Mouse (Mus musculus) urinary bladder, postnatal 25 days (tissue): Measurements from ENCODE around the gene Spata21.
A peak's percentile ranks its signal among the peaks of the same experiment; 100 is the strongest.

Experiments
- DNase-seq: peaks from one replicate; pipeline ENCODE4 v3.0.0; 2022; ENCODE audit warnings: low spot score

The Spata21 gene

GRCm38 (mm10) chr4:141076761-141077506 lies 11.2 kb upstream of the Spata21 start:
- no peak for DNase-seq

DNA sequence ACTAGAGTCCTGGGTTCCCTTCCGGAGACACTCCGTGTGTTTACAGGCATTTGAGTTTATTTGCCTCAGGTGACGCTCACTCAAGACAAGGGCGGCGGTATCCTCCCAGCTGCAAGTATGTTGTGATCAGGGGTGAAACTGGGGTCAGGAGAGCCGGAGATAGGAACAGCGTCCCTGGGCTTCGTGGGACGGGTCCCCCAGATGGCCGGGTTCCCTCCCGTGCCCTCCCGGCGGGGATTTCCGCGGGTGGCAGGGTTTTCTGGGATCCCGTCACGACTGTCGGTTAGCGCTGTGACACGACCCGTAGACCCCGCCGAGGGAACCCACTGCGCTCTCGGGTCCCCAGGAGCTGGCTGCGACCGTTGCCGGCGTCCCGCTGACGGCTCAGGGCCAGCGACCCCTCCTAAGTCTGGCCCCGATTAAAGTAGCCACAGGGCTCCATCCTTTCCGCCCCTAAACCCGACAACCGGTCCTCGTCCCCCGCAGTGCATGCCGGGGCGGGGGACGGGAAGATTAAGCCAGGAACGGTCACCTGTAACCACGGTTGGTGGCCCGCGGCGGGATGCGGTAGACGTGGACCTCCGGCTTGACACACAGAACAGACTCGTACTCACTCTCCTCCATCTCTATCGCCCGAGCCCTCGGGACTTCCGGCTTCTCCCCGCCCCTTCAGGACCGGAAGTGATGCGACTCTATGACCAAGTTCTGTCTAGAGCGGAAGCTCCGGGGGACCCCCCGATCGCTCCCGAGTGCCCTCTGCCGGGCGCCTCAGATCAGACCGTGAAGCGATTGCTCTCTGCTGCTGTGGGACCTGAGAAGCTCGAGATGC lies 10.2 kb upstream of the Spata21 start, which contains the start of gene Necap2:
TSS of gene Necap2 (minus strand) at position 677 of the 829 bp plus-strand sequence.
- peak; percentile 95 for DNase-seq

- DNase-seq, result no peak
Measured at GRCm38 (mm10) chr4:141078510-141079137, 9.5 kb upstream of the Spata21 start.

DNA sequence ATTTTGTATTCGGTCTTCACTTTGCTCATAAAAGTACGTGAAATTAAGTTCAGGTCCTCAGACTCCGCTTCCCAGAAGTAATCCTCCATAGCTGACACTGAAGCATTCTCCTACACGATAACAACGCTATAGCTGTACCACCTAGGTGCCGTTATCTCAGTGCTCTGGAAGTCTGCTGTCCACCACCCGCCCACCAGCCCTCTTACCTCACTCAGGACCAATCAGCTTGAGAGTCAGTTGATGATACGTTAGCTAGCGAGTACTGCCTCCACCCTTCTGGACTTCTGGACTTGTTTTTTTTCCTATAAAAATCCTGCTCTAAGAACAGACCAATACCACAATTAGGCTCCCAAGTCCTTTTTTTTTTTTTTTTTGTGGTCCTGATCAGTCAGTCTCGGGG lies 1.3 kb upstream of the Spata21 start:
- no peak for DNase-seq

DNA sequence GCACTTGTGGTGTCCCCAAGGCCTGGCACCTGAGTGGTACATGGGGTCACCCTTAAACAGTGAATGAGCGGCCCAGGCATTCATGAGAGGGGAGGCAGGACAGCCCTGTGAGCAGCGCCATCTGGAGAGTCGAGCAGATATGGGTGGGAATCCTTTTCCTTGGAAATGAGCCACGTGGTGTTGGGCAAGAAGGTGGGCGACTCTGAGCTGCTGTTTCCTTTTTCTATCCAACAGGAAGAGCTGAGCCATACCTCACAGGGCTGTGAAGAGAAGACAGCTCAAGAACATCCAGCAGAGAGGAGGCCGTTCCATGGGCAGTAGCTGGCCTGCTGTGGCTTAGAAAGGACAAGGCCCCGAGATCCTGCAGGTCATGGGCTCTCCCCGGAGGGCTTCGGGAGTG lies 581 bp downstream of the Spata21 start:
- DNase-seq, result no peak

DNA sequence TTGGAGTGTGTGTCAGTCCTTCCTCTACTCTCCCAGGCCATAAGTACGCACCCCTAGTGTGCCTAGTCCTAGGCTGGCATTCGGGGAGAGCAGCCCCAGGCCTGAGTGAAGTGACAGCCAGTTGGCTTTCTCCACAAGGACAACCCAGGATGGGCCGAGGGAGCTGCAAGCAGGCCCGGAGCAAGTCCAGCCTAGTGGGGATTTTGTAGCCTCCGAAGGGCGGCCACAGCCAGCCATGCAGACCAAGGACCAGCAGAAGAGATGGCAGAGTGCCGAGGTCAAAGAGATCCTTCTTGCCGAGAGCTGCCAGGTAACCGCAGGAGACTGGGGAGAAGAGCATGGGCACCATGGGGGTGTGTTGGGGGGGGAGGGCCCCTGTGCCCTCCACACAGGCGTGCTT lies 6.9 kb downstream of the Spata21 start:
- no peak for DNase-seq

DNA sequence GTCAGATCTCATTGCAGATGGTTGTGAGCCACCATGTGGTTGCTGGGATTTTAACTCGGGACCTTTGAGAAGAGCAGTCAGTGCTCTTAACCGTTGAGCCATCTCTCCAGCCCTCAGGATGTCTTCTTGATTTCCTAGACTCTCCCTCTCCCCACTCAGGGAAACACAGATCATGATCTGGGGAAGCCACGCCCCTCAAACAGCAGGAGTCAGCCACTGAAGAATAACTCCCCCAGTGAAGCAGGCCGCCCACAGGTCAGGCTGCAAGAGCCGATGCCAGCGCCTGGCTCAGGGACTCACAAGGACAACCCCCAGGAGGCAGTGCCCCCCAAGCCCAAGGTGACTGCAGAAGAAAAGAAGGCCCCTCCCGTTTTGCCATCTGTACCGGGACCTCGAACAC lies 8.6 kb downstream of the Spata21 start:
- no peak for DNase-seq

DNA sequence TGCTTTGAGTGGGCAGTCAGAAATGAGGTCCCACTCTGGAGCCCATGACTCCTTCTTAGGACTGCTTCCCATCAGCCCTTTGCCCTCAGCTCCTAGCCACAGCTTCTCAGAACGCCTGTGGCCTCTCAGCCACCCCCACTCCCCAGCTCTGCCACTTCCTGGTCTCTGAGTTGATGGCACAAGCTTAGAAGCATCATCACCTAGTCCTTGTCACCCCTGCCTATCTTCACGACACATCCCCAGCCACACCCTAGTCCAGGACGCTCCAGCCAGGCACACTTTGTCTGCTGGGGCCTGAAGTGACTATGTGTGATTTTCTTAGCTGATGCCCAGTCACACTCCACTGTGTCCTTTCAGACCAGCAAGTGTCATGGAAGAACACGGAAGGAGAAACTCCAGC lies 10.8 kb downstream of the Spata21 start:
- no peak for DNase-seq

DNA sequence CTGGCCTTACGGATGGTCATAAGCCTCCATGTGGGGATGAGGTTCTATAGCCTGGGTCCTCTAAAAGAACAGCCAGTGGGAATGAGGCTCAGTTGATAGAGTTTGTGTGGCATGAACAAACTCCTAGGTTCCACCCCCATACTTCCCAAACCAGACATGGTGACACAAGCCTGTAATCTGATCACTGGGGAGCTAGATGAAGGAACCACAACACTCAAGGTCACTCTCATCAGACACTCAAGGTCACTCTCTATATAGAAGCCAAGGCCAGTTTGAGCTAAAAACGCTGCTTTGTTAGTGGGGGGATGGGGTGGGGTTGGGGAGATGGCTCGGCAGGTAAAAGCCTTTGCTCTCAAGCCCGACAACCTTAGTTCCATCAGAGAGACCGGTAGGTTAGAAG lies 11.8 kb downstream of the Spata21 start:
- DNase-seq, result no peak

- DNase-seq, result no peak
Measured at GRCm38 (mm10) chr4:141101291-141101690, 13.2 kb downstream of the Spata21 start.

- no peak for DNase-seq
Measured at GRCm38 (mm10) chr4:141101855-141102254, 13.7 kb downstream of the Spata21 start.

GRCm38 (mm10) chr4:141106526-141107183 lies 18.5 kb downstream of the Spata21 start:
- no peak for DNase-seq

DNA sequence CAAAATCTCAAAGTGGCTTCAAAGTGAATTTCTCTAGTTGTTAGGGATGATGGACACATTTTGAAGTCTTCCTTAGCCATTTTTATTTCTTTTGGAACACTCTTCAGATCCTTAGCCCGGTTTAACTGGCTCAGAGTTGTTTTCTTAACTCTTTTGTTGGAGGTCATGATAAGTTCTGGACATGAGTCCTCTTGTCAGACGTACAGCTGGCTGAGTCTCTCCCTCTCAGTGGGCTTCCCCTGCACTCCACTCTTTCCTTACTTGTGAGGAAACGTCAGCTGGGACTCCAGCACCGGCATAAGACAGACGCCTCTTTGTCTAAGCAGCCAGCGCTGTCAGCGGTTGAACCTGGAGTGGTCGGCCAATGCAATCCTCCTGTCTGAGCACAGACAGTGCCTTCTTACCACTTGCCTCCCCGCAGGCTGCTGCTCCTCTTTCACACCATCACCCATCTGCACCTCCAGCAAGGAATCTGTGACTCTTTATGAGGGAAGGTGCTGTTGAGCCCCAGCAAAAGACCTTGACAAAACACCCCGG lies 20.1 kb downstream of the Spata21 start:
- no peak for DNase-seq

GRCm38 (mm10) chr4:141113831-141114230 lies 25.7 kb downstream of the Spata21 start:
- no peak for DNase-seq

DNA sequence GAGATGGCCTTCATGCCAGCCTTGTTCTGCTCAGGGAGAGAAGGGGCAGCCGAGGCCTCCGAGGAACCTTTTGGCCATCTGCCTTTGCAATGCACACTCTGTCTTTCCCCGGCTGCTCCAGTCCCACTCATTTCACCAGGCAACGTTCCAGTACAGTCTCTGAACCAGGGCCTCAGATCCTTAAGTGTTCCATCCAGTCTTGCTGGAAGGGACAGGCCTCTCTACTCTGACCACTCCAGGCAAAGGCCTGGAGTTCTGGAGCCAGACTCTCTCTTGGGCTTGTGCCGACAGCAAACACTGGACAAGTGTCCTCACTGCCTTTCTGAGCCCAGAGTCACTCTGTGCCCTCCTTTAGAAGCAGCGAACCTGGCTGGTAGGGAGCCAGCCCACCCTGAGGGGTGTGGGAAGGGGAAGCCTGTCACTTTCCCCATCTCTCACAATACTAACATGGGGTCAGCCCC lies 26.4 kb downstream of the Spata21 start:
- no peak for DNase-seq

GRCm38 (mm10) chr4:141115398-141115797 lies 27.3 kb downstream of the Spata21 start:
- DNase-seq, result no peak

- no peak for DNase-seq
Measured at GRCm38 (mm10) chr4:141118691-141119090, 30.6 kb downstream of the Spata21 start.

GRCm38 (mm10) chr4:141120700-141121099 lies 32.6 kb downstream of the Spata21 start:
- no peak for DNase-seq

DNA sequence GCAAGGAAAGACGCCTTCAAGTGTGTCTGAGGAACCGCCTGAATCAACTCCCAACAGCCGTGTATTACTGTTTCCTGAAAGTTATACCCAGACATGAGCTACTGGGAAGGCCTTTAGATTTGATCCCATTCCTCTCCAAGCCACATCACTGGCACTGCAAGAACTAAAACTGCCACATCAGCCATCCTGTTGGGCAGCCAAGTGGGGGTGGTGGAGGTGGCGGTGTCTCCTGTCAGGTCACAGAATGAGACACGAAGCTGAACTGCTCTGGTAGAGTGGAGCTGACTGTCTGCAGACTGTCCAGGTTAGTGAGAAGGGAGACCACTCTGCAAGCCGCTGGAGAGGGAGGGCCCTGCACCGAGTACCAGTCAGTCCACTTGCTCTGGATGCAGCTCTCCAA lies 34.5 kb downstream of the Spata21 start:
- no peak for DNase-seq

DNA sequence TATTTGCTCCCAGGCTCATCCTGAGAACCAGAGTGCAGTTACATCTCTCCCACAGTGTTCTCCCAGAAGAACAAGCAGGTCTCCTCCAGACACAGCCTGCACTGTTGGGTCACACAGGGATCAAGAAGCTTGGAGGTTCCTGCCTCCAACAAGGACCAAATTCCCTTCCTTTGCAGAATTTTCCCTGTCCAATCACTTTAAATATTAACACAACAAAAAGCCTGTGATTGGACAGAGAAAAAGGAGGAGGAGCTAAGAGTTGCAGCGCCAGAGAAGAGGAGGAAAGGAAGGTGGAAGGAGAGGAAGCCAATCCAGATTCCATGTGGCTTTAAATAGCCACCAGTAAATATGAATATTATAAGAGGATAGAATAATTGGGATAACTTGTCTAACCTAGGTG lies 34.9 kb downstream of the Spata21 start:
- DNase-seq, result no peak

- no peak for DNase-seq
Measured at GRCm38 (mm10) chr4:141129190-141129710, 41.1 kb downstream of the Spata21 start.
